Mouse (Mus musculus): Measurements from ENCODE around the gene Bpgm. TPM values are rescaled to one million over a fixed set of nuclear protein-coding genes. Genes with fewer than 3 reads are reported as not detected.

Bpgm gene
- polyA plus RNA-seq, 1 experiment from 2014 or later, result 194 TPM

DNA sequence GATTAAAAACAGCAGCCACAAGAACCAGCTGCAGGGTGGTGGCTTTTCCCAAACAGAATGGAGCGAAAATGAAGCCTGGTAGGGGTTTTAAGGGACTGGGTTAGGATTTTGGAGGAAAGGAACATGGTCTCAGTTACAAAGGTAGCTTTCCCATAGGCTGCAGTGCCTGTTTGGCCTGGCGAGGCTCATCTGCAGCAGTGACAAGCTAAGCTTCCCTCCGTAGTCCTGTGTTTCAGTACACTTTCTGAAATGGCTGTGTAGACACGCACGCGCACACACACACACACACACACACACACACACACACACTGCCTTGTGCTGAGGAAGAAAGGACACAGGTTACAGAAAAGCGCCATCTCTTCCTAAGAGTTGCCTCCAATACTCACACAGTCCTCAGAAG, 7.8 kb downstream of the Bpgm start:
- Histone ChIP-seq H3K4me1 (replicated peaks) (peaks cover 92% of the 10 kb centered on the region), H3K4me3 (replicated peaks) (no peak overlapping the region), H3K9ac (no peak overlapping the region), H3K27me3 (no peaks in the 10 kb centered on the region), H3K36me3 (replicated peaks) (peaks cover 20% of the 10 kb centered on the region), H3K27ac (replicated peaks) (no peak overlapping the region), H3K4me2 (0 out of 2 replicates have a peak overlapping the region, but pooled peaks have one; percentile 1), H3K9me3 (replicated peaks) (no peaks in the 10 kb centered on the region)
- no peak for ATAC-seq (ENCODE audit: insufficient read depth)
- WGBS (ENCODE audit: insufficient replicate concordance), result 81% methylated on average over 7 of the region's 7 CpGs

DNA sequence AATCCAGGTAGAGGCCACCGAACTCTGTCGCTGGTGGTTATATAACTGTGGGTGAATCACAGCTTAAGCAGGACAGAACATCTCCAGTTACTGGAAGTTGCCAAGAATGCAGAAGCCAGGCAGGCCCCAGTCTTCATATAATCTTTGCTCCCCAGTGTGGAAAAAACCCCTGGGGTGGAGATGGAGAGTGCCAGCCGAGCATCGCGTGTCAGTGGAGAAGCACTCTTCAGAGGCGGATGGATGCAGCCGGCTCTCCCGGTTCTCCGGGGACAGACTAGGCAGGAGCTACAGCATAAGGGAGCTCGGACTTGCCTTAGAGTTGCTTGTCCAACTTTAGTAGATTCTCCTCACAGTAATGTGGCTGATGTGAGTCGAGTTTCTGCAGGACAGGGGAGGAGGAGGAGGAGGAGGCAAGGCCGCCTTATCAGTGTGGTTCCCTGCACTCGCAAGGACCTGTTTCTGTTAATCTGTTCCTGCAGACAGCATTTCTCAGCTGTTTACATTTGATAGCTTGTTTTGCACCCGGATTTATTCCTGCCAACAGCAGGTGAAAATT, 10.1 kb downstream of the Bpgm start:
- ATAC-seq (ENCODE audit: insufficient read depth), result peak; percentile 96
- peak overlapping the region; percentile 47 for H3K4me3 ChIP-seq (replicated peaks)
- no peaks in the 10 kb centered on the region for H3K9me3 ChIP-seq (replicated peaks)
- H3K27me3 ChIP-seq, result no peaks in the 10 kb centered on the region
- peak overlapping the region; percentile 56 for H3K9ac ChIP-seq
- H3K27ac ChIP-seq (replicated peaks), result peak overlapping the region; percentile 94
- H3K4me1 ChIP-seq (replicated peaks), result peaks cover 75% of the 10 kb centered on the region
- peaks cover 40% of the 10 kb centered on the region for H3K36me3 ChIP-seq (replicated peaks)
- 44% methylated on average over 14 of the region's 14 CpGs for WGBS (ENCODE audit: insufficient replicate concordance)
- peak overlapping the region; percentile 66 for H3K4me2 ChIP-seq

DNA sequence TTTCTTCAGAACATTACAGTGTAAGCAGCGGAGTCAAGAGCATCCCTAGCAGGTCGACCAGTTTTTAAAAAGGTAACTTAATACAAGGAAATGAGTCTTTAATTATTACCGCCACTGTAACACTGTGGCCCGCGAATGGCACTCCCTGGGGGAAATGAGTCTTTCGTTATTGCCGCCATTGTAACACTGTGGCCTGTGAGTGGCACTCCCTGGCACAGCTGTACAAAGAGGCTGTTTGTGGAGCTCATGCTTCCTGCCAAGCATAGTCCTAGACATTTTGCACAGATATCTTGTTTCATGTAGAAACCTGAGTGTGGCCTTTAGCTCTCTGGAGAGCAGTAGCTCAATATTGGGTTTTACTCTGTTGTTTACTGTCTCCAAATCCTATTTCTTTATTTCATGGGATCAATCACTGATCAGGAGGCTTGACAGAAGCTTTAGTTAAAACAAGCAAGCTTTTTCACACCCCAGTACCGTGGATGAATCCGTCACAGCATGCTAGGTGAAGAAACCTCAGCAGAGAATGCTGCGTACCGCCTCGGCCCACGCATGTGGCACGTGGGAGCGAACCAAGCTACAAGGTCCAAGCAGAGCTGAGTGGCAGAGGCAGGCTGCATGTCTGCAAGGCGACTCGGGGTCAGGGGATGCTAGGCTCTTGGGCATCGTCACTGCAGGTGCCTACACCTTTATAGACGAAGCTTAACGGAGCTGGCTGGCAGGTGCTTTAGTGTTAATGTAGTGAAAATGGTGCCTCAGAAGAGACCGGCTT, 17.5 kb downstream of the Bpgm start:
- H3K9me3 ChIP-seq (replicated peaks), result no peaks in the 10 kb centered on the region
- H3K4me1 ChIP-seq (replicated peaks), result peaks cover 22% of the 10 kb centered on the region
- no peak overlapping the region for H3K27ac ChIP-seq (replicated peaks)
- H3K9ac ChIP-seq, result no peak overlapping the region
- no peaks in the 10 kb centered on the region for H3K27me3 ChIP-seq
- no peak overlapping the region for H3K4me3 ChIP-seq (replicated peaks)
- ATAC-seq (ENCODE audit: insufficient read depth), result no peak
- peaks cover 55% of the 10 kb centered on the region for H3K36me3 ChIP-seq (replicated peaks)
- 89% methylated on average over 21 of the region's 21 CpGs for WGBS (ENCODE audit: insufficient replicate concordance)
- H3K4me2 ChIP-seq, result no peak overlapping the region

DNA sequence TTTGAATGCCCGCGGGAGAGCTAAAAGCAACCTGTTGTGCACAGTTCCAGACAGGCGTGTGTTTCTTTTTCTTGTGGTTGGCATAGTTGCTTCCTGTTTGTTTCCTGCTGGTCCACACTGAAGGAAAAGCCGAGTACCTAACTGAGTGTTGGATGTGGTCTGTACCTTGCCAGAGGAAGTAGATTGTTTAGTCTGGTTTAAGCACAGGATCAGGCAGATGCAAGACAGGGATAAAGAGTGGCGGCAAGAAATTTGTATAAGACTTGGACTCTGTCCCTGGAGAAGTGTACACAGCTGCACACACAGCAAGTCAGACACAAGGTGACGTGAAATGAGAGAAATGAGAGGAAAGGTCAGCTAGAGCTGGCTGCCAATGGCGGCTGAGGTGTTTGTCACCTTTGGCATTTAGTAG, 19.1 kb downstream of the Bpgm start:
- Histone ChIP-seq H3K4me2 (no peak overlapping the region), H3K27ac (replicated peaks) (peak overlapping the region; percentile 29; the same call in 1 of the 2 replicates), H3K4me3 (replicated peaks) (no peak overlapping the region), H3K4me1 (replicated peaks) (peaks cover 25% of the 10 kb centered on the region), H3K9ac (no peak overlapping the region), H3K36me3 (replicated peaks) (peaks cover 45% of the 10 kb centered on the region), H3K27me3 (no peaks in the 10 kb centered on the region), H3K9me3 (replicated peaks) (no peaks in the 10 kb centered on the region)
- WGBS (ENCODE audit: insufficient replicate concordance), result 24% methylated on average over 7 of the region's 7 CpGs
- ATAC-seq (ENCODE audit: insufficient read depth), result no peak

DNA sequence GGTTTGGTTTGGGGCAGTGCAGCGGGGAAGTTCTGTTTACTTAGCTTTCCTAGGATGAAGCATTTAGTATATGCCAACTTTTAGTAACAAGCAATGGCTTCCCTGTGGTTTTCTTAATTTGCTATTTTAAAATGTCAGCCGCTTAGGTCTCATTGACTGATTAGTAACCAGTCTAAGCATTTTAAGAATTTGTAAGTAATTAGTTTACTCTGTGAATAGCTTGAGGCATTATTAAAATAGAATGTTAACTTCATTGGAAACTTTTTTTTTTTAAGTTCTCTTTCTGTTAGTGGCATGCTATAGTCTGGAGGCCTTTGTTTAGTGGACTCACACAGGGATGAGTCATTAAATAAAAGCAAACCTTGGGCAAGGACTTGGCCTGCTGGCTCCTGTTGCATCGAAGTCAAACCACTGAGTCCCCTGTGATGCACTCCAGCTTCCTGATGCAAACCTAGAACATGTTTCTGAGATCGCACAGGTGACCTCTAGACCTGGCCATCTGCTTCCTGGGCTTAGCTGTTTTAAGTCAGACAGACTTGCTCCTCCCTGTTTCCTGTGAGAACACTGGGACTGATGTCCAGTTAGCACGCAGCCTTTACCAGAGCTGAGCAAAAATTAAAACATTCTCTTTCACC, 22.1 kb downstream of the Bpgm start:
- Histone ChIP-seq H3K4me3 (replicated peaks) (no peak overlapping the region), H3K36me3 (replicated peaks) (peaks cover 27% of the 10 kb centered on the region), H3K27ac (replicated peaks) (no peak overlapping the region), H3K4me2 (no peak overlapping the region), H3K4me1 (replicated peaks) (peaks cover 20% of the 10 kb centered on the region), H3K9me3 (replicated peaks) (no peaks in the 10 kb centered on the region), H3K9ac (no peak overlapping the region), H3K27me3 (no peaks in the 10 kb centered on the region)
- 71% methylated on average over 5 of the region's 5 CpGs for WGBS (ENCODE audit: insufficient replicate concordance)
- ATAC-seq (ENCODE audit: insufficient read depth), result no peak

DNA sequence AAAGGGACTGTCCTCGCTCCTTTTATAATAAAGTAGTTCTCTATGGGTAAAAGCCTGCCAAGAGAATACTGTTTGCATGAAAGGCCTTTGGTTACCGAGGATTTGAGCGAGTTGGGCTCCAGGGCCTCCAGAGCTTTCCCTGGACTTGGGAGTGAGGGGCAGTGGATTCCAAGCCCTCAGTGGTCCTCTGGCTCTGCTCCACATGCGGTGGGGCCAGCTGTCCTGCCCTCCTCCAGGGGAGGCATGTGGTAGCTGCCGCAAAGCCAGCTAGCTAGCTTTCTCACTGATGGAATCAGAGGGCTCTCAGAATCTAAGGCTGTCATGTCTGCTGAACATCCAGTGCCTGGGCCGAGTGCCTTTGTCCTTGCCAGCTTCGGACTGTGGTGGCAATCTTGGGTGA, 26.3 kb downstream of the Bpgm start:
- 79% methylated on average over 7 of the region's 7 CpGs for WGBS (ENCODE audit: insufficient replicate concordance)
- no peak overlapping the region for H3K4me3 ChIP-seq (replicated peaks)
- no peak overlapping the region for H3K27ac ChIP-seq (replicated peaks)
- H3K4me1 ChIP-seq (replicated peaks), result peaks cover 11% of the 10 kb centered on the region
- peaks cover 35% of the 10 kb centered on the region for H3K36me3 ChIP-seq (replicated peaks)
- H3K27me3 ChIP-seq, result no peaks in the 10 kb centered on the region
- no peak for ATAC-seq (ENCODE audit: insufficient read depth)
- no peak overlapping the region for H3K4me2 ChIP-seq
- no peak overlapping the region for H3K9ac ChIP-seq
- H3K9me3 ChIP-seq (replicated peaks), result no peaks in the 10 kb centered on the region

DNA sequence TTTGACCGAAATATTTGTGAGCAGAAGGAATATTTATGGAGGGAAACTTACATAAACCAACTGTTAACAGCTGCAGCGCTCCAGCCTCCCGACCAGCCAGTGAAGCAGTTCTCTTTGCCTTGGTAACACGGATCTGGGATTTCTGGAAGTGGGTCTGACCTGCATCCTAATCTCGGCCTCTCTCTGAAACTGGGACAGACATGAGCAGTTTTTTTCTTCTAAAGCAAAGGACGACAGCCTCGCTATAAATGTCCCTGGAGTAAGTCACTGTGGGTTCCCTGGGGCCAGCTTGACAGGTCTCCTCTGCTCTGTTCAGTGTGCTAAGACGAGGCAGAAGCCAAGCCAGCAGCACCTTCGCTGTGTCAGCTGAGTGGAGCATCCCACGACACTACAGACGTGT, 29.9 kb downstream of the Bpgm start:
- Histone ChIP-seq H3K9ac (no peak overlapping the region), H3K36me3 (replicated peaks) (peaks cover 29% of the 10 kb centered on the region), H3K27me3 (no peaks in the 10 kb centered on the region), H3K4me1 (replicated peaks) (peaks cover 39% of the 10 kb centered on the region), H3K4me2 (no peak overlapping the region), H3K27ac (replicated peaks) (no peak overlapping the region), H3K4me3 (replicated peaks) (no peak overlapping the region), H3K9me3 (replicated peaks) (no peaks in the 10 kb centered on the region)
- ATAC-seq (ENCODE audit: insufficient read depth), result no peak
- 86% methylated on average over 11 of the region's 11 CpGs for WGBS (ENCODE audit: insufficient replicate concordance)

DNA sequence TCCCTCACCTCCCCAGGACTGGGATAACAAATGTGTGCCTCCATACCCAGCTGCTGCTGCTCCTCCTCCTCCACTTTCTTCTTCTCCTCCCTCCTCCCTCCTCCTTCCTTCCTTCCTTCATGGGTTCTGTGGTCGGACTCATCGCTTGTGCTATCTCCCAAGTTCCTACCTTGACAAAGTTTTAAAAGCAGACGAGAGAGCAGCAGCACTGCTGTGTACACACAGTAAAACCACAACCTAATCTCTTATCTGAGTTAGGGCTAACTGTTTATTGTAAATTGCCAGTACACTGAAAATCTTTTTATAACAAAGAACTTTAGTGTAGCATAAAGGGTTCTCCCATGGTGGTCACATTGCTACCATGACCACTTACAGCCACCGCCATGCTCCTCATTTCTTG, 31.6 kb downstream of the Bpgm start:
- peak; percentile 34; the same call in 1 of the 2 replicates for ATAC-seq (ENCODE audit: insufficient read depth)
- peak overlapping the region; percentile 24; the same call in 1 of the 2 replicates for H3K27ac ChIP-seq (replicated peaks)
- H3K36me3 ChIP-seq (replicated peaks), result peaks cover 29% of the 10 kb centered on the region
- H3K4me3 ChIP-seq (replicated peaks), result no peak overlapping the region
- no peak overlapping the region for H3K9ac ChIP-seq
- WGBS (ENCODE audit: insufficient replicate concordance), result 25% methylated on average over 4 of the region's 4 CpGs
- peak overlapping the region; percentile 47 for H3K4me2 ChIP-seq
- peaks cover 51% of the 10 kb centered on the region for H3K4me1 ChIP-seq (replicated peaks)
- no peaks in the 10 kb centered on the region for H3K27me3 ChIP-seq
- no peaks in the 10 kb centered on the region for H3K9me3 ChIP-seq (replicated peaks)

DNA sequence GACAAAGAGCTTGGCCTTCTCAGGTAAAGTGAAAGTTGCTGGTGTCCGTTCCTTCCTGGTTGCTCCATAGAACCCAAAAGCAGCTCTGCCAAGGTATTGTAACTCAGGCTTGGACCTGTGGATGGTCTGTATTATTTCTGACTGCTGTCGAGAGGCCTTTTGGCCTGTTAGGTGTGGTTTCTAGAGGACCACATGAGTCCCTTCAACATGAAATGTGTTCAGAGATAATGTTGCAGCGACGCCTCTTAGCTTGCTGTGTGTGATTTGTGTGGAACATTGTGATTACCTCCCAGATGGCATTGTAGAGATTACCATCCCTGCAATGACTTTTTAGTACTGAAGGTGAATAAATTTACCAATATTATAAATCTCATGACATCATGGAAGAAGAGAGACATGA, 32.0 kb downstream of the Bpgm start:
- Histone ChIP-seq H3K27ac (replicated peaks) (0 out of 2 replicates have a peak overlapping the region, but pooled peaks have one; percentile 24), H3K9ac (no peak overlapping the region), H3K4me1 (replicated peaks) (peaks cover 51% of the 10 kb centered on the region), H3K27me3 (no peaks in the 10 kb centered on the region), H3K4me3 (replicated peaks) (no peak overlapping the region), H3K9me3 (replicated peaks) (no peaks in the 10 kb centered on the region), H3K36me3 (replicated peaks) (peaks cover 29% of the 10 kb centered on the region), H3K4me2 (peak overlapping the region; percentile 47)
- ATAC-seq (ENCODE audit: insufficient read depth), result peak; percentile 72
- 29% methylated on average over 4 of the region's 4 CpGs for WGBS (ENCODE audit: insufficient replicate concordance)

DNA sequence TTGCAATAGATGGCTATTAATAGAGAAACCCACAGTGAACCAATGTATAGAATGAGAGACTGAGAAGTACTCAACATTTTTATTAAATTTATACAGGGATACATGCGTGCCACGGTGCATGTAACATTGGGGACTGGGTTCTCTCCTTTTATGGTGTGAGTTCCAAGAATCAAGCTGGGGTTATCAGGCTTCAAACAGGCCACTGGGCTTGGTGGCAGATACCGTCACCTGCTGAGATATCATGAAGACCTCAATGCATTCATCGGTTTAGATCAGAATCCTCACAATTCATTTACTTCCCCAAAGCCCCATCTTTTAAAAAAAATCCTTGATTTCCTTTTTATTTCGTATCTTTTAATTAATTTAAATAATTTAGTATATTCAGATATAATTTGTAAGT, 34.3 kb downstream of the Bpgm start:
- 39% methylated on average over 5 of the region's 5 CpGs for WGBS (ENCODE audit: insufficient replicate concordance)
- 0 out of 2 replicates have a peak, but pooled peaks have one; percentile 18 for ATAC-seq (ENCODE audit: insufficient read depth)

DNA sequence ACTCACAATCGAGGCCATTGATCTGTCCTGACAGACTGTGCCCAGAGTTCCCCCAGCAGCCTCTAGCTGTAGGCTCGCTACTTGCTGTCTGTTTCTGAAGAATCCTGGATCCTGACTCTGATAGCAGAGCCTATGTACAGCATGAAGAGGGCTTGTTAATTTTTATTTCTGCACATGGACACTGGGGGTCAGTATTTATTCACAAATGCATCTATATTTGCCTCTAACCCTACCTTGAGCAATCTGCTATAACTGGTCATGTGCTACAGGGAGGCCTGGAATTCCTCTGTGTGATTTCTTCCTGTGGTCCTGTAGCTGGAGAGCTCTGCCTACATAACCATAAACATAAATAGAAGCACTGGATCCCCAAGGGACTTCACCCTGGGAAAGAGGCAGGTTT, 35.4 kb downstream of the Bpgm start:
- H3K4me2 ChIP-seq, result no peak overlapping the region
- H3K4me1 ChIP-seq (replicated peaks), result peaks cover 59% of the 10 kb centered on the region
- no peaks in the 10 kb centered on the region for H3K27me3 ChIP-seq
- H3K27ac ChIP-seq (replicated peaks), result no peak overlapping the region
- H3K36me3 ChIP-seq (replicated peaks), result peaks cover 4% of the 10 kb centered on the region; the same call in 1 of the 2 replicates
- H3K9me3 ChIP-seq (replicated peaks), result no peaks in the 10 kb centered on the region
- H3K9ac ChIP-seq, result no peak overlapping the region
- 18% methylated on average over 2 of the region's 2 CpGs for WGBS (ENCODE audit: insufficient replicate concordance)
- no peak overlapping the region for H3K4me3 ChIP-seq (replicated peaks)
- ATAC-seq (ENCODE audit: insufficient read depth), result peak; percentile 29

More for the DNA sequence above, 34.3 kb downstream of the Bpgm start:
- H3K9me3 ChIP-seq (replicated peaks), result no peaks in the 10 kb centered on the region
- H3K36me3 ChIP-seq (replicated peaks), result peaks cover 14% of the 10 kb centered on the region
- no peak overlapping the region for H3K4me2 ChIP-seq
- H3K27me3 ChIP-seq, result no peaks in the 10 kb centered on the region
- H3K4me1 ChIP-seq (replicated peaks), result peaks cover 55% of the 10 kb centered on the region
- no peak overlapping the region for H3K9ac ChIP-seq
- no peak overlapping the region for H3K27ac ChIP-seq (replicated peaks)
- H3K4me3 ChIP-seq (replicated peaks), result no peak overlapping the region

All from liver, embryonic 15.5 days (tissue).